Mouse (Mus musculus): Measurements from ENCODE around the gene Slc25a40.

Gene Slc25a40

DNA sequence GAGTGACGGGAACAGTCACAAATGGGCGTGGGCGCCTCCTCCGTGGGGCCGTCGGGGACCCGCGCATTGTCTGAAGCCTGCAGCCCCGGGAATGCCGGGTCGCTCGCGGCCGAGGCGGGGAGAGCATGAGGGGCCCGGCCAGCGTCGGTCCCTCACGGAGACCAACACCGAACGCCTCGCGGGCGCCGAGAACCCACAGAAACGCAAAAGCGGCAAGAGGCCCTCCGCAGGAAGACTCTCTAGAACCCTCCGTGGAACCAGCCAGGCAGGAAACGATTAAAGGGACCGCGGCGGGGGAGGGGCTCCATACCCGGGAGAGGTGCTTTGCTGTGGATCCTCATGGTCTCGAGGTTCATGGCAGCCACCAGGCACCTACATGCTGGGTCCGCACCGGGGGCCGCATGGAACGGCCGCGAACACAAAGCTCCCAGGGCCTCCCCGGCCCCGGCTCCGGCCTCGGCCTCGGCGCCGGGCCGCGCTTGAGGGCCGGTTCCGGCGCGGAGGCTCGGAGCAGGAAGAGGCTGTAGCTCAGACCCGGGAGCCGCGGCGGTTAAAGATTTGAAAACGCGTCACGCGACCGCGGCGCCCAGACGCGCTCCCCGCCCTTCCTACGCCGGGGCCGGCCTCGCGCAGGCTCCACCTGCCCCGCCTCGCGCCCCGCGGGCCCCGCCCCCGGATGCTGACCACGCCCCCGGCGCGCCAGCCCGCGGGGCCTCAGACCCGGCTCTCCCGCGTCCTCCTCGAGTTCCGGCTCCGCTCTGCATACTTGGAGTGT lies at the start of gene Slc25a40, which contains the start of gene Dbf4:
Slc25a40 (plus strand) TSS at position 694 of the 775 bp plus-strand sequence.
Dbf4 (minus strand) TSS at position 560 of the 775 bp plus-strand sequence.
- peak; percentile 95 for DNase-seq (ENCODE audit: low spot score)

DNA sequence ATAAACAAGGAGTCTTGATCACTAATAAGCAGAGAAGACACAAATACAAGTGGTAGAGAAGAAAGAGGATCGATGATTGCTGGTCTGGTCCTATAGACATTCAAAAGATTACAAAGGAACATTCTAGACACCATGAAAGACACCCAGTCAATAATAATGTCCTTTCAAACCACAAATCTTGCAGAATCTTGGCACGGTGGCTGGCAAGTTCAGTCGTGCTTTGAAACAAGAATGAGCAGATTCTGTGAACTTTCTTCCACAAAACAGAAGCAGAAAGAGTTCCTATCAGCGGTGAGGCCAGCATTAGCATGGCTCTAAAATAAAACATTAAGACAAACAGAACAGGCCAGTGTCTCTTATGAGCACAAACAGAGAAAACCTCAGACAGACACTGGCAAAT lies 49.2 kb upstream of the Slc25a40 start:
- DNase-seq (ENCODE audit: low spot score), result no peak

DNA sequence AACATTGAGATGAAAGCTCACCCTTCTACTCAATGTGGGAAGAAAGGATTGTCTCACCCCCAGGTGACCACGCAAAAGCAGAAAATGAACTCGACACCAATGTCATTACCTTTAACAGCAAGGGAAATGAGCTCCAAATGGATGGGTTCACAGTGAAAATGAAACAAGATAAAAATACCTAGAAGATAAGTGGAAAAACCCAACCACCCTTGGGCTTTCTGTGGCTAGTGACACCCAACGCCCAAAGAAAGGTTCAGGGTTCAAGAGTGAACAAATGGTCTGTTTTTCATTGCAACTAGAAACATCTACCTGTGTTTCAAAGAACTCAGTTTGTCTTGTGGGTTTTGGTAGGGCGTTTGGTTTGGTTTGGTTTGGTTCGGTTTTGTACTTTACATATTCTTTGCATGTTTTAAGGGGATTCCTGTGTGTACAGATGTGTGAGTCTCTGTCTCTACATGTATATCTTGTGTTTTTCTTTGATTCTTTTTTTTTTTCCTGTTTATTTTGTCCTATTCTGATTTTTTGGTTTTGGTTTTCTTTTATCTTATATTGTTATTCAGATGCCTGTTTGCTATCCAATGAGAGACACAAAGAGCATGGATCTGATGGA lies 48.2 kb upstream of the Slc25a40 start:
- no peak for DNase-seq (ENCODE audit: low spot score)

DNA sequence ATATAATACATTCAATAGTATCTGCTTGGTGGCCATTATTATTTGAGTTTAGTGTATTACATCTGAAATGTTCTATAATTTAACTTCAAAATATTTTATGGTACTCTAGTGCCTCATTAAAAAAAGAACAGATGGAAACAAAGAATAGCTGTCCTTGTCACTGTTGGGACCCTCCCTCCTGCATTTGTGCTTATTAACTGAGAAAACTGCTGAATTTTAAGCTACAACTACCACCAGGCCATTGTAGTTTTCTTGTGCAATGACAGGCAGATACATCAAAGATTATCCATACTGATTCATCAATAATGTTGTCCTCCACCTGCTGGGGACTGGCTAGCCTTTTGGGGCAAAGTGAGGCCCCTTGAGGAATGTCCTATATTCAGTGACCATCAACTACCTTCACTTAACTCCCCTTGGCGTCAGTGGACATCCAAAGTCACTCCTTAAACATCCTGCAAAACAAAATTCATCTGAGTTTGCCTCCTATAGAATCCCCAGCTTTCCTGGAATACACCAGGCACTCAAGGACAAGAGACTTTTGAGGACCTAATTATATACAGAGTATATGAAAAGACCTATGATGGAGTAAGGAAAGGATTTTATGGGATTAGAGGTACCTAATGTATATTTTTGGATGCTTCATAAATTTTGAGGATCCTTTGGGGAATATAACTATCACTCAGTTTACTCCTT lies 28.6 kb upstream of the Slc25a40 start:
- DNase-seq (ENCODE audit: low spot score), result no peak

DNA sequence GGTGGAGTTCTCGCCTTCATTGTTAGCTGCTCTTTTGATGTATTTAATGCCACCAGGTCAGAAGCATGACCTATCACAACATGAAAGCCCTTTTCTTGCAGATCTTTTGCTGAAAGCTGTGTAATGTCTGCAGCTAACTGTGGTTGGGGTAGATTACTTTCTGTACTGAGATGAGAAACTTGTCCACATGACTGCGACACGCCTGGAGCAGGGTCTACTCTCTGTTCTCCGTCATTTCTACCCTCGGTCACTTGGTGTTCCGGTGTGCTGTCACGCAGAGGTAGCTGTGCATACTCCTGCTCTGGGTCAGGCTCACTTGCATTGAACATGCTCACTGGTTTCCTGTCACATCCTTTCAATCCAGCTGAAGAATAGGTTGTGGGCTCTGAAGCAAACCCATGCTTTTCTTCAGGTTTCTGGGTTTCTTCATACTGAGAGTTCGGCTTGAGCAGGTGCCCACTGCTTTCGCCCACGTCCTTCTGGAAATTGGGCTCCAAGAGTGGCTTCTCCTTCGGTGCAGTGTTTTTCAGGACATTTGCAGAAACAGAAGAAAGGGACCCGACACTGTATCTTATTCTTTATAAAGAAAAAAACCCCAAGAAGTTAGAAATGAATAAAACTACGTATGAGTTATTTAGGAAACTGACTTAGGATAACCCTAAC lies 24.9 kb upstream of the Slc25a40 start:
- no peak for DNase-seq (ENCODE audit: low spot score)

DNA sequence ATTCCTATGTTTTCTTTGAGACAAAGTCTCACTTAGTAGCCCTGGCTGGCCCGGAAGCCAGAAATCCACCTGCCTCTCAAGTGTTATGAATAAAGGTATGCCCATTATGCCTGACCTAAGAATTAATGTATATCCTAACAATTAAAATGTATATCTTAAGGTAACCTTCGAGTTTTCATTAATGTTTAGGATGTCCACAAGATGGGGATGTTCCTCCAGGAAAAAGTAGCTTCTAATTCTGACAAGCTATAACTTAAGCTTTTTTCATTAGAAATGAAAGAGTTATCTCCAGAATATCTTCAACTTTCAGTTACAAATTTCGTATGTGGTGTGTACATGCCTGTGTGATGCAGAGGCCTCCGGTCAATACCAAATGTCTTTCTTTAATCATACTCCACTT lies 13.9 kb upstream of the Slc25a40 start:
- peak; percentile 36 for DNase-seq (ENCODE audit: low spot score)

DNA sequence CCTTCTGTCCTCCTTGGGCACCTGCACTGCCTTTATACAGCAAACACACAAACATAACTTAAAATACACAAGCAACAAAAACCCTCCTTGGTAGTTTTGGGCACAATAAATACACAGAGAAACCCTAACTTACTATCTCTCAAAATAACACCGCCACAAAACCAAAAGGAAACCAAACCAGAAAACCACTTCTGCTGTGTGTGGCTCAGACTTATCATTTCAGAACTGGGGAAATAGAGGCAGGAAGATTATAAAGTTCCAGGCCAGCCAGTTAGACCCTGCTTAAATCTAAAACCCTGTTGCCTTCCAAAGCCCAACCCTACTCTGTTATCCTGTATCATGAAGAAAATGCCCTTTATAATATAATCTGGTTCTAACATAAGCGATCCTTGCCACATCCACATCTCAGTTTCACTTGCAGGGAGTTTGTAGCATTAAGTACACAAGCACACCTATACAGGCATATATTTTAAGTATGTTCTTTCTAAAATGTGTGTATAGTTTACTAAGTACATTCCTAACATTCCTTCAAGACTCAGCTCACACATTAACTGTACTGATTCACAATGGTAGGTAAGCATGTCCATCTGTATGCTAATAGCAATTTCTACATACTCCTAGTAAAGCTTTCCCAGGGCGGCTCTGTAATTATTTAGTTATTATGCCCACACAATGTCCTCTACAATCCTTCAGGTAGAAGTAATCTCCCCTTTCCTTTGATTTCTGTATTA lies 5.8 kb upstream of the Slc25a40 start:
- DNase-seq (ENCODE audit: low spot score), result no peak

DNA sequence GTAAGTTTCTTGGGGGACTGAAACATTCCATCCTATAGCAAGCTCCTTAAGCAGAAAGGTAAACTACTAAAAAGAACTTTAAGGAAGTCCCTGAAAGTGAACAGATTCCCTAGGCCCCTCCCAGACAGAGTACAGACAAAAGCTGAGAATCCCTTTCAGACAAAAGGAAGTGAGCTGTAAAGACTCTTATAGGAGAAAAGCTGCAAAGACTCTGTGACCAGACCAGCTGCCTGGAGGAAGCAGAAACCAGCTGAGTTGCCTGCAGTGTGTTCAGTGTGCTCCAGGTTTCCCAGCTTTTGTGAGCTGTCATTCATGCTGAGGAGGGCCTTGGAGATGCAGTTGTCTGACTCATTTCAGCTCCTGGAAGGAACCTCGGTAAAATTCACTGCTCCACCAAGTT lies 5.2 kb upstream of the Slc25a40 start:
- no peak for DNase-seq (ENCODE audit: low spot score)

DNA sequence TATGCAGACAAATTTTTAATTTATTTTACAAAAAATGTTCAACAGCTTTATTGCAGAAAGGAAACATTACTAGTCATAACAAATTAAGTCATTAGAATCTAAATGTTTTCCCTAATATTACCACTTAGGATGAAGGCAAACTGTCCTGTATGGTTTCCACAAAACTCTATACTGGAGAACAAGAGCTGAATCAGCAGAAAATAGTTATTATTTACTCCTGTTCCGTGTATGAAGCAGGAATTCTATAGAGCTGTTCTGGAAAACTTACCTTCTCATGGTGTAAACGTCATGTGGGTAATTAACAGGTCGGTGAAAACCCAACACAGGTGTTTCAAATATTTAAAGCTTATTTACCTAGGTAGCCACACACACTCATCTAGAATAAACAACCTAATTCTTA lies 1.2 kb upstream of the Slc25a40 start:
- no peak for DNase-seq (ENCODE audit: low spot score)

DNA sequence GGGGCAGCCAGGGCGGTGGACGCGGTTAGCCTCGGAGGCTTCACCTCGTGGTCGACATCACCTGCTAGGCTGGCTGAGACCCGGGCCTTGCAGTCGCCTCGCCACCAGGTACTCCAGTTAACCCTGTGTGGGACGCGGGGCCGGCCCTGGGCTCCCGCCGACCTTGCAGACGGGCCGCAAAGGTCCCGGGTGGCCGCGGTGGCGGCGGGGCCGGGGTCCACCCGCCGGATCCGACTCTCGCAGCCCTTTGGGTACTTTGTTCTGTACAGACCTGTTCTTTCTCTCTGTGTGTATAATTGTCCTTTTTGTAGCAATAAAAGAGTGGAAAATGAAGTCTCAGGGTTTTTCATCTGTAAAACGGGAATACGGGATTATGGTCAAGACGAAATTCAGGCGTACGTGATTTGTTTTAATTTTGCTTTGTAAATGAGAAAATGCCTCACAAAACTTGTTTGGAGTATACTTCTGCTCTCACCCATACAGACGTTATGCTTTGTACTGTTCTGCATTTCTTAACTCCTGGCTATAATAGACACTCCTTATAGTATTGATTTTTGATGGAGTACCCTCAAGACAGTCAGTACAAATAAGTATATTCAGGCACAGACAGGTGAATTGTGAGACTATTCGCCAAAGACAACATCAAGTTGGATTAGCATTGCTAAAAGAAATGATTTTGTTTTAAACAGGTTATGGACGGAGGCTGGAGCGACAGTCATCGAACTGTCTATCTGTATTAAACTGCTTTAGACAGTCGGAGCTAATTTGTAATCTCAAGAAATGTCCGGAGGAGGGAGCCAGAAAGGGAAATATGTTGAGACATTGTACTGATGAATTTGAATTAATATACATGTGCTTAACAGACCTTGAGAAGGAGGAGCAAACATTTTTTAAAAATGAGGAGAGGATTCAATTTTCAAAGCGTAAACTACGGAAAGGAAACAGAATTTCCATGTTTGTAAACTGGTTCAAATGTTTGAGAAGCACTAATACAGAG lies 580 bp downstream of the Slc25a40 start:
- peak; percentile 30 for DNase-seq (ENCODE audit: low spot score)

DNA sequence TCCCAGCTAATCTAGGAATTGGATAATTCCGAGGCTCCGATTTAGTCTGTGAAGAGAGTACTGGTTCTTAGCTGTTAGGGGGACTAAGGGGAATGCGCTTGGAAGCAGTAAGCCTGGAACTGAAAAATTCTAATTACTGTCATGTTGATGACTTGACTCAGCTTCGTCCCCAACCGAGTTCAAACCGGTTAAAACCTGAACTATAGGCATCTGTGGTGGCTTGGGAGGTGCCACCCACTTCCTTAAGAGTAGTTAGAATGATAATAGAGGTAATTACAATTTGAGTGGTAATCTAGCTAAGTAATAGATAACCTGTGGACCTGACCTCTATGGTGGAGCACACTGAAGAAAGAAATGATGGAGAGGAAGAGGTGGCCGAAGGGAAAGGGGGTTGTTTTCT lies 1.5 kb downstream of the Slc25a40 start:
- DNase-seq (ENCODE audit: low spot score), result no peak

DNA sequence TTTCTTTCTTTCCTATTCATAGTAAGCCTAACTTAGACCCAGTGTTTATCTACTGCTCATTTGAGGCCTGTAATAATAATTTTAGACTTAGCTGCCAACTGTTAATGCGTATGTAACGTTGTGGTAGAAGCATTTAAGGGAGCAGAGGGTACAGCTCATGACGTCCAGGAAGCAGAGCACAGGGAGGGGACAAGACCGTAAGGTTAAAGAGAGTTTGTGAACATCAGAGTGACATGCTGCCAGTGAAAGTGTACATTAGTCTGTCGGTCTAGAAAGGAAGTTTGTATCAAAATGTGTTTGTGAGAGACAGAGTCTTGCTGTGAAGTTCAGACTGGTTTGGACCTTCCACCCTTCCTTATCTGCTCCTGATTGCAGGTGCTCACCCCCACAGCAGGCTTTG lies 3.2 kb downstream of the Slc25a40 start:
- DNase-seq (ENCODE audit: low spot score), result no peak

DNA sequence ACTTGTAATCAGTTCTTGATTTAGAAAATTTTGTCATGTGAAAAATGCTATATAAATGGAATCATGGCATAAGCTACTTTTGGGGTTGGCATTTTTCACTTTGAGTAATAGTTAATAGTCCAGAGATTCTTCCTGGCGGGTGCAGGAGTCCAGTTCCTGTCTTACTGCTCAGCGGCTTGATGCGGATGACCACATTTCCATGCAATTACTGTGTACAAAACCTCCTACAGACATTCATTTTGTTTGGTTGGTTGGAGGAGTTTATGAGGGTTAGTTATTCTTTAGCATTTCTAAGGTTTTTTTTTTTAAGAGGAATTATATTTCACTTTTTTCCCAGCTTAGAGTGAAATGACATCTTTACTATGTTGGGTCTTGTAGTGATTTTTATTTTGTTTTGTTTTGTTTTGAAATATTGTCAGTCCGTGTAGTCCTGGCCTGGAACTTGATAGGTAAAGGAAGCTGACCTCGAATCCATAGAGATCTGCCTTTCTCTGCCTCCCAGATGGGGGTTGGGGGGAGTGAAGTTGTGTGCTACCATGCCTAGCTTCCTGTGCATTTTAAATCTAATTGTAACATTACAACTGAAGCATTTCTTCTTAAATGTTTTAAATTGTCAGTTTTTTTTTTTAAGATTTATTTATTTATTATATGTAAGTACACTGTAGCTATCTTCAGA lies 15.0 kb downstream of the Slc25a40 start:
- DNase-seq (ENCODE audit: low spot score), result no peak

DNA sequence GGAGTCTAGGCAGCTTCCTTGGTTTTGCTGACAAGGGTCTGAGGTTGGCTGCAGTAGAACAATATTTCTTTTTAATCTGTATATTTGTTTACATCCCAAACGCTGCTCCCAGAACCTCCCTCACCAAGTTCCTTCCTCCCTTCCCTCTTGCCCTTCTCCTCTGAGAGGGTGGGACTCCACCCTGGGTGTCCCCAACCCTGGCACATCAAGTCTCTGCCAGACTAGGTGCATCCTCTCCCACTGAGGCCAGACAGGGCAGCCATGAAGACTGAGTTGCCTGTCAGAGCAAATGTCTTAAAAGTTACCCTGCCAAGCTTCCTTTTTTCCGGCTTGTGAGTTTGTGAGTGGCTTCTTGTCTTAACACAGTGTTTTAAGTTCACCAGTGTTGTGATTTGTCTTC lies 16.4 kb downstream of the Slc25a40 start:
- DNase-seq (ENCODE audit: low spot score), result no peak

DNA sequence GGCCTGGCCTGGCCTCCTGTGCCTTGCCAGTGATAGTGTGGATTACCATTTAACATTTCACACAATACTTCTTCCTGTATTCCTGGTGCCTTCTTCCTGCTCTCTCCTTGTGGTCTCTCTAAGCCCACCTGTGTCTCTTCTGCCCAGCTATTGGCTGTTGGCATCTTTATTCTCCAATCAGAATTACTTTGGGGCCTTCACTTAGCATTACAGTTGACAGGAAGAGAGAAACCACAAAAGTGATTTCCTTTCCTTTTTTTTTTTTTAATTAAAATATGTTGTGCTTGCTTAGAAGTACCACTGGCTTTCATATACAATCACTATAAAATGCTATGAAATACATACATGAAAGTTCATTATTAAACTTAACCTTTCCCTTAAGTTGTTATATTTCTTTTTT lies 32.9 kb downstream of the Slc25a40 start:
- DNase-seq (ENCODE audit: low spot score), result no peak

DNA sequence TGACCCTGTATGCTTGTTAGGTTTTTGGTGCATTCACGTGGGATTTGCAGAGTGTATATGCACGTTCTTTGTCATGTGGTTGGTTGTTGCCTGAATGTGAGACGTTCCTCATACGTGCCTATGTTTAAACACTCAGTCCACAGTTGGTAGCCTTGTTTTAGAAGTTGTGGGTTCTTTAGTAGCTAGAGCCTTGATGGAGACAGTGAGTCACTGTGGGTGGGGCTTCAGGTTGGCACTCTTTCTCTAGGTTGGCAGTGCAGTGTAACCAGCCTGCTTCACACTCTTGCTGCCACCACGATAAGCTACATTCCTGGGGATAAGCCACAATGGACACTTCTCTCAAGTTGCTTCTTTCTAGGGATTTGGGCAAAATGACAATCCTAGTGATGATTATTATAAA lies 33.9 kb downstream of the Slc25a40 start:
- no peak for DNase-seq (ENCODE audit: low spot score)

DNA sequence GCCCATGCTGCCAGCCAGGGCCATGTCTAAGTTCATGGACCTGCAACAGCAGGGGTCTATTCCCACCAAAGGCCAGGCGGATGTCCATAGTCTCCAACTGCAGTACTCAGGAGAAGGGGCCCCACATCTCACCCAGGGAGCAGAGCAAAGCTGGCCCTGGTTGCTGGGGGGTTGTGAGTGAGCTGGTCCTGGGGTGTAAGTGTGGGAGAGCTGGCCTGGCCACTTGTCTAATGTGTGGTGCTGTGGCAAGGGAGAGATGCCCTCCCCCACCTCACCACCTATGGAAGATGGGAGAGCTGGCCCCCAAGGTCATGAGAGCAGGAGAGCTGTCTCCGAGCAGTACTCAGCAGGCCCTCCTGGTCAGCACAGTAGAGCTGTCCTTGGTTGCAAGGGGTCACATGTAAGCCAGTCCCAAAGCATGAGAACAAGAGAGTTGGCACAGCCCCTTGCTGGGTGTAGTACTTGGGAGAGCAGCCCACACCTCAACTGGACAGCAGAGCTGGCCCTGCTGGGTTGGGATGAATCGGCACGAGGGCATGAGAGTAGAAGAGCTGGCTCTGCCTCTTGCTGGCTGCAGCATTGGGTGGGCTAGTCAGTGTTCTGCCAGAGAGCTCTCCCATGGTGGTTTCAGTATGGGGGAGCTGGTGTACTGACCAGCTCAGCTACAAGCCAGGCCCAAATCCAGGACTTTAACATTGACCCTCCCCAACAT lies 65.5 kb downstream of the Slc25a40 start:
- DNase-seq (ENCODE audit: low spot score), result no peak

DNA sequence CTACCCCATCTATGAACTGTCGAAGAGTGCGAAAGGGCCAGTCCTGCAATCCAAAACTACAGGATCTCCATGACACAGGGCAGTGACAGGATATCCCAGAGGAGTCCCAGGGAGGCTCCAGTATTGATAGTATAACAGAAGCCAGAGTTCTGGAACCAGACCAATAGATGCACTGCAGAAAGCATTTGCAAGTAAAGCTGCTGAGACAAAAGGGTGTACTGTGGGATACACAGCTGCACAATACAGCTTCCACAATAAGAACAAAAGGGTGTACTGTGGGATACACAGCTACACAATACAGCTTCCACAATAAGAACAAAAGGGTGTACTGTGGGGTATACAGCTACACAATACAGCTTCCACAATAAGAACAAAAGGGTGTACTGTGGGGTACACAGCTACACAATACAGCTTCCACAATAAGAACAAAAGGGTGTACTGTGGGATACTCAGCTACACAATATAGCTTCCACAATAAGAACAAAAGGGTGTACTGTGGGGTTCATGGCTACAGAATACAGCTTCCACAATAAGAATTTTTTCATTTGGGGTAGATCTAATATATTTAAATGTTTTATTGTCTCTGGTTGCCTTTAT lies 66.1 kb downstream of the Slc25a40 start:
- DNase-seq (ENCODE audit: low spot score), result peak; percentile 36
